Mouse (Mus musculus): Measurements from ENCODE around the gene Cpt1c. TPM values are rescaled to one million over a fixed set of nuclear protein-coding genes. Genes with fewer than 3 reads are reported as not detected.

Cpt1c gene
- polyA plus RNA-seq, 1 experiment from 2014 or later = 25.2 TPM

Small RNA genes lying within 50 kb of the gene (microRNA-seq; reads per million reads assigned to microRNA genes)
- not detected for gene Mir7054

Other genes starting within 250 kb of the Cpt1c start
- gene Vrk3, start 226.4 kb downstream of the Cpt1c start, polyA plus RNA-seq (2014; fragmentation: Nextera tagmentation; extraction: Ambion mirVana) = 37.5 and 41.2 TPM in 2 replicates
- 2.9 and 3.2 TPM in 2 replicates for gene Zfp473, start 223.8 kb downstream of the Cpt1c start, polyA plus RNA-seq (2014; fragmentation: Nextera tagmentation; extraction: Ambion mirVana)
- 64.2 and 68.3 TPM in 2 replicates for gene Nup62, start 158.8 kb downstream of the Cpt1c start, polyA plus RNA-seq (2014; fragmentation: Nextera tagmentation; extraction: Ambion mirVana)
- gene Il4i1, start 158.5 kb downstream of the Cpt1c start, polyA plus RNA-seq (2014; fragmentation: Nextera tagmentation; extraction: Ambion mirVana) = 0.65 and 1.1 TPM in 2 replicates
- gene Atf5, start 158.2 kb downstream of the Cpt1c start, polyA plus RNA-seq (2014; fragmentation: Nextera tagmentation; extraction: Ambion mirVana) = 2.1 and 3.1 TPM in 2 replicates
- gene Akt1s1, start 125.9 kb downstream of the Cpt1c start, polyA plus RNA-seq (2014; fragmentation: Nextera tagmentation; extraction: Ambion mirVana) = 37.2 and 49.3 TPM in 2 replicates
- 69.3 and 93.0 TPM in 2 replicates for gene Tbc1d17, start 125.8 kb downstream of the Cpt1c start, polyA plus RNA-seq (2014; fragmentation: Nextera tagmentation; extraction: Ambion mirVana)
- 30.2 and 30.6 TPM in 2 replicates for gene Pnkp, start 117.7 kb downstream of the Cpt1c start, polyA plus RNA-seq (2014; fragmentation: Nextera tagmentation; extraction: Ambion mirVana)
- gene Ptov1, start 105.1 kb downstream of the Cpt1c start, polyA plus RNA-seq (2014; fragmentation: Nextera tagmentation; extraction: Ambion mirVana) = 418 and 419 TPM in 2 replicates
- 87.7 and 93.1 TPM in 2 replicates for gene Med25, start 82.1 kb downstream of the Cpt1c start, polyA plus RNA-seq (2014; fragmentation: Nextera tagmentation; extraction: Ambion mirVana)
- gene Fuz, start 78.8 kb downstream of the Cpt1c start, polyA plus RNA-seq (2014; fragmentation: Nextera tagmentation; extraction: Ambion mirVana) = 18.7 and 20.0 TPM in 2 replicates
- 92.5 and 95.0 TPM in 2 replicates for gene Ap2a1, start 45.4 kb downstream of the Cpt1c start, polyA plus RNA-seq (2014; fragmentation: Nextera tagmentation; extraction: Ambion mirVana)
- 0.27 TPM in 1 of 2 replicates, not detected in the other for gene Tsks, start 31.6 kb downstream of the Cpt1c start, polyA plus RNA-seq (2014; fragmentation: Nextera tagmentation; extraction: Ambion mirVana)
- gene Prmt1, start 11.7 kb upstream of the Cpt1c start, polyA plus RNA-seq (2014; fragmentation: Nextera tagmentation; extraction: Ambion mirVana) = 304 and 319 TPM in 2 replicates
- gene Irf3, start 22.8 kb upstream of the Cpt1c start, polyA plus RNA-seq (2014; fragmentation: Nextera tagmentation; extraction: Ambion mirVana) = 67.1 and 72.3 TPM in 2 replicates
- 51.6 and 52.9 TPM in 2 replicates for gene Bcl2l12, start 23.9 kb upstream of the Cpt1c start, polyA plus RNA-seq (2014; fragmentation: Nextera tagmentation; extraction: Ambion mirVana)
- 54.7 and 57.6 TPM in 2 replicates for gene Scaf1, start 41.5 kb upstream of the Cpt1c start, polyA plus RNA-seq (2014; fragmentation: Nextera tagmentation; extraction: Ambion mirVana)
- gene Rras, start 43.1 kb upstream of the Cpt1c start, polyA plus RNA-seq (2014; fragmentation: Nextera tagmentation; extraction: Ambion mirVana) = 17.7 and 20.0 TPM in 2 replicates
- gene Prr12, start 78.0 kb upstream of the Cpt1c start, polyA plus RNA-seq (2014; fragmentation: Nextera tagmentation; extraction: Ambion mirVana) = 12.9 and 13.2 TPM in 2 replicates
- 59.3 and 65.1 TPM in 2 replicates for gene Nosip, start 87.6 kb upstream of the Cpt1c start, polyA plus RNA-seq (2014; fragmentation: Nextera tagmentation; extraction: Ambion mirVana)
- 14.8 and 16.2 TPM in 2 replicates for gene Prrg2, start 87.8 kb upstream of the Cpt1c start, polyA plus RNA-seq (2014; fragmentation: Nextera tagmentation; extraction: Ambion mirVana)
- 142 and 151 TPM in 2 replicates for gene Rcn3, start 117.4 kb upstream of the Cpt1c start, polyA plus RNA-seq (2014; fragmentation: Nextera tagmentation; extraction: Ambion mirVana)
- 11.3 and 12.8 TPM in 2 replicates for gene Fcgrt, start 129.0 kb upstream of the Cpt1c start, polyA plus RNA-seq (2014; fragmentation: Nextera tagmentation; extraction: Ambion mirVana)
- 1,454 and 1,462 TPM in 2 replicates for gene Rps11, start 149.6 kb upstream of the Cpt1c start, polyA plus RNA-seq (2014; fragmentation: Nextera tagmentation; extraction: Ambion mirVana)
- 1,071 and 1,190 TPM in 2 replicates for gene Rpl13a, start 153.9 kb upstream of the Cpt1c start, polyA plus RNA-seq (2014; fragmentation: Nextera tagmentation; extraction: Ambion mirVana)
- 0.21 and 0.30 TPM in 2 replicates for gene Gm45713, start 161.4 kb upstream of the Cpt1c start, polyA plus RNA-seq (2014; fragmentation: Nextera tagmentation; extraction: Ambion mirVana)
- 0.76 and 0.85 TPM in 2 replicates for gene Flt3l, start 161.6 kb upstream of the Cpt1c start, polyA plus RNA-seq (2014; fragmentation: Nextera tagmentation; extraction: Ambion mirVana)
- gene Pih1d1, start 179.5 kb upstream of the Cpt1c start, polyA plus RNA-seq (2014; fragmentation: Nextera tagmentation; extraction: Ambion mirVana) = 98.4 and 108 TPM in 2 replicates
- 34.2 and 37.6 TPM in 2 replicates for gene Aldh16a1, start 179.7 kb upstream of the Cpt1c start, polyA plus RNA-seq (2014; fragmentation: Nextera tagmentation; extraction: Ambion mirVana)
- 2.3 and 3.6 TPM in 2 replicates for gene Slc17a7, start 189.1 kb upstream of the Cpt1c start, polyA plus RNA-seq (2014; fragmentation: Nextera tagmentation; extraction: Ambion mirVana)
- gene Gfy, start 204.7 kb upstream of the Cpt1c start, polyA plus RNA-seq (2014; fragmentation: Nextera tagmentation; extraction: Ambion mirVana) = not detected in 2 replicates
- not detected in 2 replicates for gene Pth2, start 206.1 kb upstream of the Cpt1c start, polyA plus RNA-seq (2014; fragmentation: Nextera tagmentation; extraction: Ambion mirVana)
- gene Ccdc155, start 230.0 kb upstream of the Cpt1c start, polyA plus RNA-seq (2014; fragmentation: Nextera tagmentation; extraction: Ambion mirVana) = 0.27 and 0.47 TPM in 2 replicates
- 3.1 and 5.2 TPM in 2 replicates for gene Dkkl1, start 237.3 kb upstream of the Cpt1c start, polyA plus RNA-seq (2014; fragmentation: Nextera tagmentation; extraction: Ambion mirVana)
- 247 and 252 TPM in 2 replicates for gene Tead2, start 240.9 kb upstream of the Cpt1c start, polyA plus RNA-seq (2014; fragmentation: Nextera tagmentation; extraction: Ambion mirVana)